Mouse (Mus musculus): ENCODE measurements around the gene Gng8. TPM values are rescaled to one million over a fixed set of nuclear protein-coding genes. Genes with fewer than 3 reads are reported as not detected.

Gene Gng8
- polyA plus RNA-seq (2012; rRNA removed) = 63.3 and 92.7 TPM in 2 replicates
- polyA plus RNA-seq (2014; fragmentation: Nextera tagmentation; extraction: Ambion mirVana) = 17.8 and 21.1 TPM in 2 replicates

DNA sequence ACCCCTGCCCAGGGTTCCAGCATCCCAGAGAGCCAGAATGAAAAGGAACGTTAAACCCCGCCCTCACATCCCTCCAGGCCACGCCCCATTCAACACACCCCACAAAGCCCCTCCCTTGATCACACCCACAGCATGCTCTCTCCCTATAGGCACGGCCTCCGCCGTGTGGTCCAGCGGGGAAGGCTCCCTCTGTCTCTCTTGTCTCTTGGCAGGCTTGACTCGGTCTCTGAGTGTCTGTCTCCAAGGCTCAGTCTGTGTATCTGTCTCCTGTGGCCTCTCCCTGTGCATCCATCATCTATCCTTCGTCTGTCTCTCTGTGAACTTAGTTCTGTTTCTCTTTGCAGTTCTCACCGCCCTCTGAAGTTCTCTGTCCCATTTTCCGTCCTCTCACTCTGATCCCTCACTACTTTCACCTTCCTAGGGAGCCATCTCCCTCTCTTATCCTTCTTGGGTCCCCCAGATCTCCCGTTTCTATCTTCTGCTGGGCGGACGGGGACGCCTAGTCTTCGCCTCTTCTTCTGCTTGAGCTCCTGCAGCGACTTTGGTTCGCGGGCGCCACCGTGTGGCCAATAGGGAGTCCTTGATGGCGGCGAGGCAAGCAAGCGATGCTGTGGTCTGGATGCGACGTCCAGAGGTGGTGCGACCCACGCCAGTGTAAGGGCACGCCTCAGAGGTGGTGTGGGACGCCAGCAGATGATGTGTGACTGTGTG lies at the start of gene Gng8:
Gng8 (plus strand) TSS at position 146 of the 711 bp plus-strand sequence.
- peak within 1 kb of the TSS; percentile 71 for H3K4me2 ChIP-seq (replicated peaks; ENCODE audit: low read depth, low read length, severe bottlenecking)
- peak; percentile 86 for ATAC-seq (ENCODE audit: low FRiP score, low read depth)
- DNase-seq (ENCODE audit: low spot score) = peak; percentile 89
- H3K4me1 ChIP-seq (ENCODE audit: control insufficient read depth, insufficient read depth, low read length) = peaks cover 34% of the 10 kb centered on the region
- H3K9ac ChIP-seq (ENCODE audit: low read depth, low read length, severe bottlenecking) = peak within 1 kb of the TSS; percentile 45
- H3K4me3 ChIP-seq (replicated peaks; ENCODE audit: low read length) = peak within 1 kb of the TSS; percentile 30
- peaks cover 19% of the 10 kb centered on the region for H3K36me3 ChIP-seq (ENCODE audit: control insufficient read depth, insufficient read depth, low read length)
- no peaks in the 10 kb centered on the region for H3K9me3 ChIP-seq (ENCODE audit: control insufficient read depth, low read length)
- 0 out of 2 replicates have a peak, but pooled peaks have one; percentile 7 for TF ChIP-seq POLR2A (IDR thresholded peaks at IDR 0.05; ENCODE audit: borderline replicate concordance, extremely low read depth, insufficient read depth, insufficient read length)
- 1% methylated on average over 30 of the region's 30 CpGs for WGBS
- H3K27me3 ChIP-seq (ENCODE audit: control insufficient read depth, insufficient read depth, low read length) = no peaks in the 10 kb centered on the region
- peak within 1 kb of the TSS; percentile 90 for H3K27ac ChIP-seq (replicated peaks; ENCODE audit: low read depth, low read length)

DNA sequence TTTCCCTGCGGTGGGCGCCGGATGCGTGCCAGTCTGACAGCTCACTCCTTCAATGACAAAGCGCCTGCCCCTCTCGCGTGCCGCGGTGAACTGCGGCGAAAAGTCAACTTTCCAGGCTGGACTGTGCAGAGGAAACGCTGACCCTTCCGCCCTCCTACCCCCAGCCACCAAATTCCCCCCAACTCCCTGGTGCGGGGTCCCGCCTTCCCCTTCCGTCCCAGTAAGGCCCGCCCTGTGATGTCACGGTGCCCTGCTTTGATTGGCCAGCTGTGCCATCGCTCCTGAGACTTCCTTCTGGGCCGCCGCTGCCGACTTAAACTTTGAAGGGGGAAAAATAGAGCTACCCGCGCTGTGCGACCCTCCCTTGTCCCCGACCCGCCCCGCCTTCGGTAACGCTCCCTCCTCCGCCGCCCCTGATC lies 48.9 kb upstream of the Gng8 start, which contains the start of gene Prkd2:
Prkd2 (plus strand) TSS at position 258 of the 419 bp plus-strand sequence.
- WGBS = under 1% methylated on average over 23 of the region's 32 CpGs
- H3K36me3 ChIP-seq (ENCODE audit: control insufficient read depth, insufficient read depth, low read length) = peaks cover 45% of the 10 kb centered on the region
- H3K27ac ChIP-seq (replicated peaks; ENCODE audit: low read depth, low read length) = peak within 1 kb of the TSS; percentile 66
- peak within 1 kb of the TSS; percentile 91 for H3K4me2 ChIP-seq (replicated peaks; ENCODE audit: low read depth, low read length, severe bottlenecking)
- H3K27me3 ChIP-seq (ENCODE audit: control insufficient read depth, insufficient read depth, low read length) = no peaks in the 10 kb centered on the region
- H3K4me1 ChIP-seq (ENCODE audit: control insufficient read depth, insufficient read depth, low read length) = peaks cover 19% of the 10 kb centered on the region
- no peaks in the 10 kb centered on the region for H3K9me3 ChIP-seq (ENCODE audit: control insufficient read depth, low read length)
- H3K9ac ChIP-seq (ENCODE audit: low read depth, low read length, severe bottlenecking) = peak within 1 kb of the TSS; percentile 69
- TF ChIP-seq POLR2A (IDR thresholded peaks at IDR 0.05; ENCODE audit: borderline replicate concordance, extremely low read depth, insufficient read depth, insufficient read length) = no peak
- peak; percentile 92 for DNase-seq (ENCODE audit: low spot score)
- ATAC-seq (ENCODE audit: low FRiP score, low read depth) = peak; percentile 89
- peak within 1 kb of the TSS; percentile 60 for H3K4me3 ChIP-seq (replicated peaks; ENCODE audit: low read length)

DNA sequence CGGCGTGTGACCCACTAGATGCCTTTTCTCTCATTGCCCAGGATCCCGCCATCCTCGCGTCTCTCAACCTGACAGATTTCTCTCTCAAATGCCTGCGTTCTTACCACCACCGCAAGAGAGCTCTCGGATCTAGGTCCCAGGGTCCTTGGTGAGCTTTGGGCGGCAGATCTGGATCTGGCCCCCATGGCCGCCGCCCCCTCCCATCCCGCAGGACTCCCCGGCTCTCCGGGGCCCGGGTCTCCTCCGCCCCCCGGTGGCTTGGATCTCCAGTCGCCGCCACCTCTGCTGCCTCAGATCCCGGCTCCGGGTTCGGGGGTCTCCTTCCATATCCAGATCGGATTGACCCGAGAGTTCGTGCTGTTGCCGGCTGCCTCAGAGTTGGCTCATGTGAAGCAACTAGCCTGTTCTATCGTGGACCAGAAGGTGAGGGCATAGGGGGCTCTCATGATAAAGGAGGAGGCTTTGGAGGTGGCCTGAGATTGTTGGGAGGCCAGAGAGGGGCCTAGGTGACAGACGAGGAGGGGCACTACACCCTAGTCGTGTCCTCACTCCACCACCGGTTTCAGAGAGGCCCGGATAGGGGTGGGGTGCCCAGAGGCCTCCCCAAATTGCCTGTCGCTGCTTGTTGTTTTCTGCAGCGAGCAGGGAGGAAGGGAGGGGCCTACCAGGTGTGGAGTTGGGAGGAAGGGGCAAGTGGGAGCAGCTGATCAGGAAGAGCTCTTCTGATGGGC lies 48.0 kb upstream of the Gng8 start:
- peak overlapping the region; percentile 66 for H3K27ac ChIP-seq (replicated peaks; ENCODE audit: low read depth, low read length)
- H3K9ac ChIP-seq (ENCODE audit: low read depth, low read length, severe bottlenecking) = peak overlapping the region; percentile 69
- no peaks in the 10 kb centered on the region for H3K27me3 ChIP-seq (ENCODE audit: control insufficient read depth, insufficient read depth, low read length)
- peak overlapping the region; percentile 60 for H3K4me3 ChIP-seq (replicated peaks; ENCODE audit: low read length)
- H3K4me1 ChIP-seq (ENCODE audit: control insufficient read depth, insufficient read depth, low read length) = peaks cover 19% of the 10 kb centered on the region
- peak; percentile 47 for DNase-seq (ENCODE audit: low spot score)
- peak overlapping the region; percentile 91 for H3K4me2 ChIP-seq (replicated peaks; ENCODE audit: low read depth, low read length, severe bottlenecking)
- H3K9me3 ChIP-seq (ENCODE audit: control insufficient read depth, low read length) = no peaks in the 10 kb centered on the region
- no peak for TF ChIP-seq POLR2A (IDR thresholded peaks at IDR 0.05; ENCODE audit: borderline replicate concordance, extremely low read depth, insufficient read depth, insufficient read length)
- peaks cover 44% of the 10 kb centered on the region for H3K36me3 ChIP-seq (ENCODE audit: control insufficient read depth, insufficient read depth, low read length)
- under 1% methylated on average over 33 of the region's 33 CpGs for WGBS
- no peak for ATAC-seq (ENCODE audit: low FRiP score, low read depth)

DNA sequence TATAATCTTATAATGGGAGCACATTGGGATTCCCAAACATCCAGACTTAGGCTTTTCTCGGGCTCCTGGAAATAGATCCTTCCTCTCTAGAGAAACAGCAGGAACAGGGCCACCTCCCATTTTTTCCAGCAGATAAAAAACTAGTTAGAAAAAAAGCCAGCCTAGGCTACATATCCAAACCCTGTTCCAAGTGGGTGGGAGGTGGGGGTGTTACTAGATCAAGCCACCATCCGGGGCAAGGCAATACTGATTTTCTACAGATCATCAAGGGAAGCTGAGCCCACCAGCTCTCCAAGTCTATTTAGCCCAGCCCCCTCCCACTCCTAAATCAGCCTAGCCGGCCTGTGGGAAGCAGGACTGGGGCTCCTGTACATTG lies 46.9 kb upstream of the Gng8 start:
- TF ChIP-seq POLR2A (IDR thresholded peaks at IDR 0.05; ENCODE audit: borderline replicate concordance, extremely low read depth, insufficient read depth, insufficient read length) = no peak
- Histone ChIP-seq H3K27ac (replicated peaks; ENCODE audit: low read depth, low read length) (peak overlapping the region; percentile 63), H3K9me3 (ENCODE audit: control insufficient read depth, low read length) (no peaks in the 10 kb centered on the region), H3K27me3 (ENCODE audit: control insufficient read depth, insufficient read depth, low read length) (no peaks in the 10 kb centered on the region), H3K9ac (ENCODE audit: low read depth, low read length, severe bottlenecking) (peak overlapping the region; percentile 52), H3K4me1 (ENCODE audit: control insufficient read depth, insufficient read depth, low read length) (peaks cover 19% of the 10 kb centered on the region), H3K36me3 (ENCODE audit: control insufficient read depth, insufficient read depth, low read length) (peaks cover 44% of the 10 kb centered on the region), H3K4me2 (replicated peaks; ENCODE audit: low read depth, low read length, severe bottlenecking) (peak overlapping the region; percentile 91), H3K4me3 (replicated peaks; ENCODE audit: low read length) (peak overlapping the region; percentile 60)
- ATAC-seq (ENCODE audit: low FRiP score, low read depth) = no peak
- 33% methylated on average over 3 of the region's 3 CpGs for WGBS
- DNase-seq (ENCODE audit: low spot score) = no peak

DNA sequence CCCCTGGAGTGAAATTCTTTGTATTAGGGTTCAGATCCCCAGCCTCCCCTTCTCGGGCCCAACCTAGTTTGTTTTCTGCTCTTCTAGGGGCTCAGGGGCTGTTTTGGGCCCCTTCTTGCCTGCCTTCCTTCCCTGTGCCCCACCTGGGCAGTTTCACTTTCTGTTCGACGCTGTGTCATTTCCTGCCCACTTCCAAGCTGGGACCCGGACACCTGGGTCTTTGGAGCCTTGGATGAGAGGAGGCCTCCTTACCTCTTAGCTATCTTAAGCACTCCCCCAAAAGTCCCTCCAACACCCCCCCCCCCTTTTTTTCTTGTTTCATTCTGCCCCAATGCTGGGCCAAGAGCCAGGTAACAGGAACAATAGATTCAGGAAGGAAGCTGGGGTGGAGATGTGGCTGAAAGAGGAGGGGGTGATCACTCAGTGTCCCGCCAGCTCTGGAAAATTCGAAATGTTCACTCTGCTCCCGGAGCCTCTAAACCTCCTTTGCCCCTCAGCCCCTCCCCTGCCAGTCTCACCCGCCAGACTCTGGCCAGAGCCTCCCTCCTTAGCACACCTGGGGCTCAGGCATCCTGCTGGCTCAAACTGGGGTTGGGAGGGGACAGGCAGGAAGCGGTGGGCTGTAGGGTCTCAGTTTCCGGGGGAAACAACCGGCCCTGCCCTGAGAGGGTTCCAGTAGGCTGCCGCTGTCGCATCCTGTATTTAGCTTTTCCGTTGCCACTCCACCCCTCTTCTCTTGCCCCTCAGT lies 46.3 kb upstream of the Gng8 start:
- no peaks in the 10 kb centered on the region for H3K9me3 ChIP-seq (ENCODE audit: control insufficient read depth, low read length)
- no peak for TF ChIP-seq POLR2A (IDR thresholded peaks at IDR 0.05; ENCODE audit: borderline replicate concordance, extremely low read depth, insufficient read depth, insufficient read length)
- DNase-seq (ENCODE audit: low spot score) = no peak
- peak overlapping the region; percentile 52 for H3K9ac ChIP-seq (ENCODE audit: low read depth, low read length, severe bottlenecking)
- peak overlapping the region; percentile 60 for H3K4me3 ChIP-seq (replicated peaks; ENCODE audit: low read length)
- 18% methylated on average over 14 of the region's 14 CpGs for WGBS
- no peaks in the 10 kb centered on the region for H3K27me3 ChIP-seq (ENCODE audit: control insufficient read depth, insufficient read depth, low read length)
- H3K4me2 ChIP-seq (replicated peaks; ENCODE audit: low read depth, low read length, severe bottlenecking) = peak overlapping the region; percentile 91
- H3K4me1 ChIP-seq (ENCODE audit: control insufficient read depth, insufficient read depth, low read length) = peaks cover 19% of the 10 kb centered on the region
- ATAC-seq (ENCODE audit: low FRiP score, low read depth) = no peak
- H3K27ac ChIP-seq (replicated peaks; ENCODE audit: low read depth, low read length) = peak overlapping the region; percentile 63
- H3K36me3 ChIP-seq (ENCODE audit: control insufficient read depth, insufficient read depth, low read length) = peaks cover 44% of the 10 kb centered on the region
